Mouse (Mus musculus) CH12.LX (cell line): ENCODE data around the gene Tchp.

Experiments
- CTCF ChIP-seq, 2 experiments: IDR thresholded peaks in 1 of 2; conservative IDR thresholded peaks in 1 of 2; 2 replicates each; pipeline ENCODE4 v1.5.1; 2011 to 2012; ENCODE audit warnings: low read depth in 2 of 2, low read length in 2 of 2, improper control_type of control experiment in 1 of 2, inconsistent platforms in 1 of 2, mild to moderate bottlenecking in 1 of 2, moderate library complexity in 1 of 2
- EP300 ChIP-seq: IDR thresholded peaks from 2 replicates; pipeline ENCODE4 v1.6.1; 2011; ENCODE audit warnings: low read length, improper control_type of control experiment
- ETS1 ChIP-seq: conservative IDR thresholded peaks from 2 replicates; pipeline ENCODE4 v1.6.1; 2012; ENCODE audit warnings: low read depth, mild to moderate bottlenecking, inconsistent platforms, low read length, improper control_type of control experiment, moderate library complexity
- MAZ ChIP-seq: IDR thresholded peaks from 2 replicates; pipeline ENCODE4 v1.6.1; 2012; ENCODE audit warnings: low read depth, mild to moderate bottlenecking, inconsistent platforms, low read length, improper control_type of control experiment, moderate library complexity
- POLR2A ChIP-seq: IDR thresholded peaks from 2 replicates; pipeline ENCODE4 v1.6.1; 2011; ENCODE audit warnings: low read depth, mild to moderate bottlenecking, improper control_type of control experiment, low read length
- TCF12 ChIP-seq: IDR thresholded peaks from 2 replicates; pipeline ENCODE4 v1.6.1; 2014; ENCODE audit warnings: low read depth, mild to moderate bottlenecking, inconsistent platforms, low read length, improper control_type of control experiment
- UBTF ChIP-seq: IDR thresholded peaks from 2 replicates; pipeline ENCODE4 v1.6.1; 2012; ENCODE audit warnings: low read depth, mild to moderate bottlenecking, inconsistent platforms, low read length, improper control_type of control experiment, moderate library complexity
- ZKSCAN1 ChIP-seq: IDR thresholded peaks from 2 replicates; pipeline ENCODE4 v1.6.1; 2012; ENCODE audit warnings: low read depth, inconsistent platforms, low read length, improper control_type of control experiment, borderline replicate concordance

- peak; percentile 99 for TF ChIP-seq POLR2A
- no peak for TF ChIP-seq EP300
- no peak for TF ChIP-seq UBTF
- peak; percentile 49 to 100; a peak in 2 of 4 replicates for TF ChIP-seq CTCF (conservative IDR thresholded peaks at IDR 0.05 in 1 of 2, IDR thresholded peaks at IDR 0.05 in 1 of 2; ENCODE audit: low read depth in 2 of 2, low read length in 2 of 2)
- peak; percentile 94 for TF ChIP-seq TCF12
- peak; percentile 59; the same call in 1 of the 2 replicates for TF ChIP-seq MAZ
- no peak for TF ChIP-seq ZKSCAN1
- peak; percentile 44; the same call in 1 of the 2 replicates for TF ChIP-seq ETS1
These were observed 40.2 kb upstream of the Tchp start for GRCm38 (mm10) chr5:114667228-114667856.
